Mouse (Mus musculus) cerebellum, adult 2 months (tissue): ENCODE measurements around the gene Kat7.

Experiments used
- CTCF ChIP-seq: fragments of 200-500 bp; IDR thresholded peaks from 2 replicates; pipeline ENCODE4 v1.5.1; 2011; ENCODE audit warnings: low read depth, mild to moderate bottlenecking, control low read depth, low read length, moderate library complexity, borderline replicate concordance; ENCODE audit not compliant: insufficient read depth
- POLR2A ChIP-seq: fragments of 200-500 bp; IDR thresholded peaks from 2 replicates; pipeline ENCODE4 v1.6.1; 2011; ENCODE audit warnings: low read length, control low read depth, borderline replicate concordance; ENCODE audit not compliant: insufficient read depth

DNA sequence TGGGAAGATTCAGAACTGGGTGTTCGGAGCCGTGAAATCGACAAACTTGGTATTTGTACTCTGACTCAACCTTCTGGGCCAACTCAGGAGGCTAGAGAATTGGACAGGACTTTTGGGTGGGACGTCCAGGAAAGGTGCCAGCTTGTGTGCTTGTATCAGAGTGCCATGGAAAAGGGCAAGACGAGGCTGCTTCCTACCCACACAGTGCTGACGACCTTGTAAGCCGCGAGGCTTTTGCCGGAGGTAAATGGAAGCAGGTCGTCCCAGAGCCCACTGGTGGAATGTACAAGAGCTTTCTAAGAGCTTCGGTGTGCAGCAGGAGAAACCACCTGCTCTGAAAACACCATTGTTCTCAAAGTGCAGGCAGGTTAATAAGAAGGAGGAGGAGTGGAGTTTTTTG, 16.2 kb upstream of the Kat7 start:
- TF ChIP-seq POLR2A (no peak), CTCF (no peak)
